Mouse (Mus musculus) midbrain, postnatal 0 days (tissue): ENCODE measurements at regions not wholly inside any gene's neighbourhood (a gene's known extent, or its start where the extent isn't known, plus 50 kb on each side); places are given as distances from the start of the nearest gene placed in this dataset.
"Not testable (repeated sequence)": the region's sequence is repeated elsewhere in the genome, so short reads cannot be mapped to it uniquely, and the experiment has no call there.

ENCODE experiments used
- ATAC-seq: fragments of 200-750 bp; cut with Nextera tagmentation; 2 replicates; pipeline ENCODE4 v1.8.0; 2017; ENCODE audit warnings: moderate number of reproducible peaks, mild to moderate bottlenecking, moderate TSS enrichment, moderate library complexity; ENCODE audit not compliant: low FRiP score
- DNase-seq: peaks from one replicate; pipeline ENCODE4 v3.0.0-alpha.2; 2015; ENCODE audit warnings: low spot score
- H3K27ac ChIP-seq: fragments of 300-500 bp; sonication (generic); 2 replicates; pipeline ENCODE4 v1.5.1; 2014; ENCODE audit warnings: low read depth, mild to moderate bottlenecking, low read length, mixed read lengths
- H3K27me3 ChIP-seq: fragments of 300-500 bp; sonication (generic); 2 replicates; pipeline ENCODE4 v1.6.1; 2014; ENCODE audit warnings: low read length, control low read depth, mixed read lengths; ENCODE audit not compliant: insufficient read depth
- H3K36me3 ChIP-seq: fragments of 300-500 bp; sonication (generic); 2 replicates; pipeline ENCODE4 v1.6.1; 2014; ENCODE audit warnings: low read length, control low read depth, mixed read lengths; ENCODE audit not compliant: insufficient read depth
- H3K4me1 ChIP-seq: fragments of 300-500 bp; sonication (generic); 2 replicates; pipeline ENCODE4 v1.6.1; 2014; ENCODE audit warnings: mild to moderate bottlenecking, control low read depth, antibody characterized with exemption, low read length, mixed read lengths; ENCODE audit not compliant: insufficient read depth
- H3K4me2 ChIP-seq: fragments of 300-500 bp; sonication (generic); 2 replicates; pipeline ENCODE4 v1.6.1; 2014; ENCODE audit warnings: low read depth, mild to moderate bottlenecking, low read length, mixed read lengths; ENCODE audit not compliant: poor library complexity, severe bottlenecking
- H3K4me3 ChIP-seq: fragments of 300-500 bp; sonication (generic); 2 replicates; pipeline ENCODE4 v1.5.1; 2014; ENCODE audit warnings: low read depth, mild to moderate bottlenecking, low read length, moderate library complexity
- H3K9ac ChIP-seq: fragments of 300-500 bp; sonication (generic); replicated peaks from 2 replicates; pipeline ENCODE4 v1.6.1; 2014; ENCODE audit warnings: mild to moderate bottlenecking, low read length, moderate library complexity, mixed read lengths; ENCODE audit not compliant: poor library complexity, severe bottlenecking
- H3K9me3 ChIP-seq: fragments of 300-500 bp; sonication (generic); 2 replicates; pipeline ENCODE4 v1.6.1; 2016; ENCODE audit warnings: low read length, control low read depth
- CTCF ChIP-seq: IDR thresholded peaks from 2 replicates; pipeline ENCODE4 v1.5.1; 2016; ENCODE audit warnings: antibody characterized with exemption, mild to moderate bottlenecking
- WGBS: fragments of 180-500 bp; shearing (Covaris S2); extraction: QIAGEN DNeasy Blood & Tissue Kit; methylation state at CpG from one replicate; pipeline ENCODE4 v1.1.7; 2014; 5-methylcytosine and 5-hydroxymethylcytosine counted together

DNA sequence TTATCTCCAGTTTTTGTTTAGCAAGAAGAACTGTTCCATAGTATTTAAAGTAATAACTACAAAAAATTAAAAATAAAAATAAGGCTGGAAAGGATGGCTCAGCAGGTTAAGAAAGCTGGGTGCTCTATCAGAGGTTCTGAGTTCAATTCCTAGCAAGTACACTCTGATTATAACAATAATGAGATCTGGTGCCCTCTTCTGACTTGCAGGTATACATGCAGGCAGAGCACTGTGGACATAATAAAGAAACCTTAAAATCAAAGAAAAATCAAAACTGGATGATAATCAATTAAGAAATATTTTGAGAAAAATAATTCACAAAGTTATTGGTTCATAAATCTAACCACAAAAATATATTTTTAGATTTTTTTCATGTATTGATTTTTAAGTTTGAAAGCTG lies 346.7 kb upstream of the Cdh8 start:
- H3K9me3 ChIP-seq: no peaks in the 10 kb centered on the region
- H3K9ac ChIP-seq: no peak overlapping the region
- H3K36me3 ChIP-seq: no peaks in the 10 kb centered on the region
- no peak overlapping the region for H3K4me3 ChIP-seq
- DNase-seq: no peak
- peak; percentile 41 for TF ChIP-seq CTCF
- no peak for ATAC-seq
- no peaks in the 10 kb centered on the region for H3K27me3 ChIP-seq
- H3K27ac ChIP-seq: no peak overlapping the region
- H3K4me2 ChIP-seq: no peak overlapping the region
- H3K4me1 ChIP-seq: no peaks in the 10 kb centered on the region

DNA sequence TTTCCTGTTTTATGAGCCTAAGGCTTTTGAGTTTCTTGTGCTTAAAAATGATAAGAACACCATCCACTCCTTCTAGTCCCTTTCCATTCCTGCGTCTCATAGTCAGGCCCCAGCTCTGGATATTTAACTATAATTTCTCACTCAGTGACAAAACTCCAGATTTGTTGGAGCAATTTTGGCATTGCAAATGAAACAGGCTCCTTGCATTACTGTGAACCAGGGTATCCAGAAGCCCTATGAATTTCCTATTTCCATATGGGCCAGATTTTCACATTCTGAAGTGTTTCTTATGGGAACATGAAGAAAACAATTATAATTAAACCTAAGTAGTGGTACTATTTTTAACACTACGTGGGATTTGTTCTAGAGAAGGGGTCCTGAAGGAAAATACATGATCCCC lies 319.9 kb upstream of the Cdh8 start:
- no peak overlapping the region for H3K4me2 ChIP-seq

DNA sequence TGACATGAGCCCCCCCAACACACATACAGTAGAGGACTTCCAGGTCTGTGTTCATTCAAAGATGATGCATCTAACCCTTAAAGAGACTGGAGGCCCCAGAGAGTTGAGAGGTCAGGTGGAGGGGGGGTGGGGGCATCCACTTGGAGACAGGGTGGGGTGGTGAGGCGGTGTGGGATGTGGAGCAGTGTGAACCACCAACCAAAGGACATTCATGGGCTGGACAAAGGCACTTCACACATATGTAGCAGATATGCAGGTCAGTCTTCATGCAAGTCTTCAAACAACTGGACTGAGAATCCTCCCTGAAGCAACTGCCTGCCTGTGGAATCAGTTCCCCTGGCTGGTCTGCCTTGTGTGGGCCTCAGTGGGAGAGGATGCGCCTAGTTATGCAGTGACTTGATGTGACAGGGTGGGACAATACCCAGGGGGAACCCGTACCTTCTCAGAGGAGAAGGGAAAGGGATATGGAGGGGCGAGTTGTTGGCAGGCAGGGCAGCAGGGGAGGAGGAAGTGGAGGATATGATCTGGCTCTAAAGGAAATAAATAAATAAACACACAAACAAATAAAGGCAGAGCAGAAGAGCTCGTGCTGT lies 308.5 kb upstream of the Cdh8 start:
- no peaks in the 10 kb centered on the region for H3K9me3 ChIP-seq
- no peak overlapping the region for H3K9ac ChIP-seq
- H3K4me1 ChIP-seq: no peaks in the 10 kb centered on the region
- H3K36me3 ChIP-seq: no peaks in the 10 kb centered on the region
- WGBS: 71% methylated on average over 5 of the region's 5 CpGs
- H3K4me2 ChIP-seq: no peak overlapping the region
- DNase-seq: no peak
- no peak overlapping the region for H3K27ac ChIP-seq
- ATAC-seq: no peak
- H3K4me3 ChIP-seq: no peak overlapping the region
- no peak for TF ChIP-seq CTCF
- no peaks in the 10 kb centered on the region for H3K27me3 ChIP-seq

More for the DNA sequence above, 319.9 kb upstream of the Cdh8 start:
- WGBS: 84% methylated on average over 2 of the region's 2 CpGs
- Histone ChIP-seq H3K9ac (no peak overlapping the region), H3K9me3 (no peaks in the 10 kb centered on the region), H3K27me3 (no peaks in the 10 kb centered on the region), H3K4me3 (no peak overlapping the region), H3K4me1 (no peaks in the 10 kb centered on the region), H3K27ac (no peak overlapping the region), H3K36me3 (no peaks in the 10 kb centered on the region)
- ATAC-seq (no peak), DNase-seq (no peak)
- TF ChIP-seq CTCF: no peak

DNA sequence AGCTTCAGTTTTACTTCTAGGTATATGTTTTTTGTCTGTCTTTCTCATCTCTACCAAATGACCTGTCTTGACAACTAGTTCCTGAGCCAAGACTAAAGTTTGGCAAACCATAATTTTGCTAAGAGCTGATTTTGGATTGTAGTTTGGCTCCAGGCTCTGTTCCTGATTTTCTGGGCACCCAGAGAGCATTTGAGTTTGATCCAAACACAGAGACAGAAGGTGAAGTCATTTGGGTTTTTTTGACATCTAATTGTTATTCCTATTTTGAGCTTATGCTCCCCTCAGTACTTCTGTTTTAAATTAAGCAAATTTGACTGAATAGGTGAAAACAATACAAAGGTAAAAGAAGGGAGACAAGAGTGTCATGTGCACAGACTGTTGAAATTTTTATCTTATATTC lies 302.7 kb upstream of the Cdh8 start:
- Histone ChIP-seq H3K9ac (no peak overlapping the region), H3K27me3 (no peaks in the 10 kb centered on the region), H3K4me2 (no peak overlapping the region), H3K27ac (no peak overlapping the region), H3K9me3 (no peaks in the 10 kb centered on the region), H3K36me3 (no peaks in the 10 kb centered on the region), H3K4me1 (no peaks in the 10 kb centered on the region), H3K4me3 (no peak overlapping the region)
- no peak for TF ChIP-seq CTCF
- ATAC-seq (no peak), DNase-seq (no peak)

DNA sequence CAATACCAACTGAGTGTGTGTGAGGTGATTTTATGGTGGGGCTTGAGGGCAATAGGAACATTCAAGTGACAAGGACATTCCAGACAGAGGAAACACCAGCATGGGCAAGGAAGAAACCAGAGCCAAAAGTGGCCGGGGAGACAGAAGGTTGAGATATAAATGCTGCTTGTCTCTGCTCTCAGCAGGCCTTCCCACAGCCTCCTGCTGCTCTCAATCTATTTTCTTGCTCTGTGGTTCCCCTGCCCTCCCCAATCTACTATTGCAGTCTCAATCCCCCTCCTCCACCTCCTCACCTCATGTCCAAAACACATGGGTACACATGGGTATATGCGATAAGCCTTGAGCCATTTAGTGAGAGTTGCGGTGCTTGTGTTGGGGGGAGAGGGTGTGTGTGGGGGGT lies 265.4 kb upstream of the Cdh8 start:
- TF ChIP-seq CTCF: no peak
- peak; percentile 5 for DNase-seq
- H3K9me3 ChIP-seq: no peaks in the 10 kb centered on the region
- H3K27me3 ChIP-seq: no peaks in the 10 kb centered on the region
- no peak overlapping the region for H3K9ac ChIP-seq
- H3K4me1 ChIP-seq: no peaks in the 10 kb centered on the region
- no peaks in the 10 kb centered on the region for H3K36me3 ChIP-seq
- H3K4me3 ChIP-seq: no peak overlapping the region
- no peak overlapping the region for H3K4me2 ChIP-seq
- 88% methylated on average over 3 of the region's 3 CpGs for WGBS
- H3K27ac ChIP-seq: no peak overlapping the region
- ATAC-seq: no peak; the same call in 1 of the 2 replicates

DNA sequence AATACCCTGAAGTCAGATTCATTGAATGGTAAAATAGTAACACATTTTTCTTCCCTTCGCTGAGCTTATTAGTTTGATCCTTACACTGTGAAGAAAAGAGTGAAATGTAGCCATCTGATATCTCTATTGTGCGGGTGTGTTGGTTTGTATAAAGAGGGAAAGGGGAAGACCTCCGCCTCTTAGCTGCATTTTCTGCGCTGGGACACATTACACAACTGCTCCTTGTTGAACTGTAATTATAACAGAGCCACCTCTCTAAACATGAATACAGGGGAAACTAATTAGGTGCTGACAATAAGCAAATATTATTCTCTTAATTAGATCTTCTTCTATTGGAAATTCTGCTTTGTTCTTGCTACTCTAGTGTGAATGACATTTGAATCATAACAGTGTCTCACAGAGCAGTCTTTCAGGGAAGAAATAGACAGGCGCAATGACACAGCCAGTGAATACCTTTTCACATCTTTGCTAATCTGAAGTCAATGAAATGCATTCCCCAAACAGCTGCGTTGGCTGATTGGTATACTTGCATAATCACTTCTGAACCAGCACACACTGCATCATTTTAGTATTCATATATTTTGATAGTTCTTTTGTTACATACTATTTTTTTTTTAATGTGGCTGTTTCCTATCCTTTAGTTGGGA lies 263.1 kb upstream of the Cdh8 start:
- ATAC-seq, H3K4me3 ChIP-seq, H3K9ac ChIP-seq, H3K9me3 ChIP-seq, H3K36me3 ChIP-seq, H3K4me2 ChIP-seq, H3K27ac ChIP-seq, DNase-seq, H3K4me1 ChIP-seq, H3K27me3 ChIP-seq: not testable (repeated sequence)
- 51% methylated on average over 6 of the region's 6 CpGs for WGBS

DNA sequence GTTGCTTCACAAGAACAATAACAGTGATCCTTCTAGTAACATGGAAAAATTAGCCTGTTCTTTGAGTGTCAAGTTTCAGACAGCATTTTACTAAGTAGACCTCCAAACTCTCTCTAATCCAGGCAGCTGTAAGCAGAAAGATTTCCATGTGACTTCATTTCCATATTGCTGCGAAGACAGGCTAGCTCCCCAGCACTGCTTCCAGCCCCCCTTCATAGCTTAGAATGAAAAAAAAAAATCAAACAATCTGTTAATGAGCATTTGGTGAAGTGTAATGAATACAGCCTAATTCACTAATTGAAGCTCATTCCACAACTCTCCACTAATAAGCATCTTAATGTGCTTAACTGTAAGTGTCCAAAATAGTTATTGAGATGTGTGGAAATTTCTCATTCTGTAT lies 251.4 kb upstream of the Cdh8 start:
- not testable (repeated sequence) for H3K9me3 ChIP-seq, H3K4me3 ChIP-seq, H3K9ac ChIP-seq, ATAC-seq, DNase-seq, H3K27me3 ChIP-seq, H3K4me1 ChIP-seq, H3K4me2 ChIP-seq, H3K36me3 ChIP-seq, H3K27ac ChIP-seq
- WGBS: 32% methylated on average over 1 of the region's 1 CpGs
